Mouse (Mus musculus) heart, adult 9 months (tissue): ENCODE data around the gene Olfr926.
"Not testable (repeated sequence)": the region's sequence is repeated elsewhere in the genome, so short reads cannot be mapped to it uniquely, and the experiment has no call there.

Experiments used
- DNase-seq, 2 experiments: peaks; one replicate each; pipeline ENCODE4 v3.0.0; 2022; ENCODE audit warnings: low spot score in 2 of 2

Gene Olfr926

DNA sequence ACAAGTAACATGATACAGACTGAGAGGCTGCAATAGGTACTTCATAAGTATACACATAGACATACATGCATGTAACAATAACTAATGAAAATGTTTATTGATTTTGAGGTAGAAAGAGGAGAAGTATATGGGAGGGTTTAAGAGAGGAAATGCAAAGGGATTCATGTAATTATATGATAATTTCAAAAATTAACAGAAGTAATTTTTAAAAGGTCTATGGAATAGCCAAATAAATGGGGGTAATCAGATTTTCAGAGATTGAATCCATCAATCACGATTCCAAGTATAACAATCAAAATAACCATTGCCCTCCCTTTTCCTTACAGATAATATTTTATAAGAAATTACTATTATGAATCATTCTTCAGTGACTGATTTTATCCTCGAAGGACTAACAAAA, at the start of gene Olfr926:
Olfr926 (plus strand) TSS at position 301 of the 400 bp plus-strand sequence.
- no peak for DNase-seq

GRCm38 (mm10) chr9:38833027-38833426, 43.9 kb upstream of the Olfr926 start:
- no peak for DNase-seq

- no peak for DNase-seq
Measured at GRCm38 (mm10) chr9:38844149-38844548, 32.8 kb upstream of the Olfr926 start, which contains the start of gene Olfr924. Gene Olfr924, plus strand, starts transcription at chr9:38844449.

DNA sequence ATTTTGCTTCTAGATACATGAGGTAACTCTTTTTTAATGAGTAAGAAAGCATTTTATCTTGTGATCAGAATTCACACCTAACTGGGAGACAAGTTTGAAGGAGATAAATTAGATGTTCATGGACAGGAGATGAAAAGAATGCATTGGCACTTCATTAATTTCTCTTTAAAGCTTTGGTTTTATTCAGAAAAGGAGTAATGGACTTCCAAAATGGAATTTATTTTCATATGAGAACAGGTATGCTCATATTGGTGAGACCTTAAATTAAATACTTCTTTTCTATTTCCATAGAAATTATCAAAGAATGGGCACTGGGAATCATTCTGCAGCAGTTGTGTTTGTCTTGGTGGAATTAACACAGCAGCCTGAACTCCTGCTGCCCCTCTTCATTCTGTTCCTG, 22.2 kb upstream of the Olfr926 start, which contains the start of gene Olfr26:
Olfr26 (plus strand) TSS at position 301 of the 400 bp plus-strand sequence.
- no peak for DNase-seq

DNA sequence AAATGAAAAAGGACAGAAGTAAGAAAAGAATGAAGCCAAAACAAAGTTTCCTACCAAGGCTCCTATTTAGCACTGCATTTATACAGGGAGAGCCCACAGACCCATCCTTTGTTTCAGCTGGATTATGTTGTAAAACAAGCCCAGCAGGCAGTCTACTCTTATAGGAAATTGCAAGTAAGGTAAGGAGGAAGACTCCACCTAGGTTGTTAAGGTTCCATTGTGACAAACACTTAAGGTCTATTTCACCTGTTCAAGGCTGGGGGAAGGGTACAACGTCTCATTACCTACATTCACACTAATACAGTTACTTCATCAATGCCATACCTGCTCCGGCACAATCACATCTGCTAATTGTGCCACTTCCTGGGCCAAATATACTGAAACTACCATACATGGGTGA, 2.0 kb upstream of the Olfr926 start:
- not testable (repeated sequence) for DNase-seq
